ENCODE assay signal across 8 mouse cellular contexts in the genomic region with DNA sequence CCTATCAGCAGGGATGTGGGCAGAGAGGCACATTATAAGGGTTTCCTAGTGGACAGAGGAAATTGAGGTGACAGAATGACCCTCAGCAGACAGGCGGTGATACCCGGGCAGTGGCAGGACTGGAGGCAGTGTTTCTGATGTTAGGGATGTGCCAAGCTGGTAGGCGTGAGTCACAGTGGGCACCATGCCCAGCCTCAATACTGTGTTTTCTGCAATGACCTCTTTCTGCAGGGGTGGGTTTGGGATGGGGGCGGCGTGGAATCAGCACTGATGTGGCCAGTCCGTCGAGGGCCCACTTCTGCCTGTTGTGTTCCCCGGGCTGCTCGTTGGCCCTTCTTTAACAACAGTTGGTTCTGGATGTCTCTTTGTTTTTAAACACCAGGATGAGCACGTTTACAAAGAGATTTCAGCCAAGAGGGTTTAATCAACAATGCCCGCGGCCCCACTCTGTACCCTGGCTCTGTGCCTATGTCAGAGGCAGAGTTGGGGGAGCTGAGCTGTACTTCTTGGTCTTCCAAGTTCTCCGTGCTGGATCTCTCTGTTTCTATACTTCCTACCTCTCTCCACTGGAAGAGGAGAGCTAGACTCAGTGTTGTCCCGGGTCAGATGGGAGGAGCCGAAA. TPM values are rescaled to one million over a fixed set of nuclear protein-coding genes. Genes with fewer than 3 reads are reported as not detected.
DNase-seq lines count a peak whose midpoint lies in the region; ATAC-seq and TF ChIP-seq lines count a peak whose summit lies in the region.

No protein-coding gene starts in this region.

- peak; percentile 38 for DNase-seq in cerebellum, adult 11-12 months
- no peak for DNase-seq in cerebellum, adult 9-10 months
- DNase-seq in spleen, adult 2 months (ENCODE audit: low read depth in 1 of 2, low spot score in 2 of 2): no peak
- DNase-seq in spleen, postnatal 14 days (ENCODE audit: low spot score in 2 of 2): no peak
- peak; percentile 45 for DNase-seq in midbrain, embryonic 14.5 days
- no peak for DNase-seq in embryo, embryonic 11 days

- peak overlapping the region; percentile 90 for H3K9ac ChIP-seq in heart, embryonic 11.5 days (ENCODE audit: low read depth, low read length)
- H3K9ac ChIP-seq in limb, embryonic 13.5 days: peak overlapping the region; percentile 86
- no peak overlapping the region for H3K9ac ChIP-seq in midbrain, embryonic 14.5 days (replicated peaks; ENCODE audit: low read length)

- no peak for TF ChIP-seq POLR2A in spleen, adult 2 months (IDR thresholded peaks at IDR 0.05; ENCODE audit: low read depth, low read length)

- H3K4me2 ChIP-seq in heart, embryonic 11.5 days: peak overlapping the region; percentile 87
- H3K4me2 ChIP-seq in limb, embryonic 13.5 days (replicated peaks): peak overlapping the region; percentile 85
- peak overlapping the region; percentile 21 for H3K4me2 ChIP-seq in midbrain, embryonic 14.5 days (ENCODE audit: low read length)

- H3K4me1 ChIP-seq in spleen, adult 2 months (ENCODE audit: control insufficient read depth, insufficient read depth, insufficient read length): peaks cover 8% of the 10 kb centered on the region
- peaks cover 79% of the 10 kb centered on the region for H3K4me1 ChIP-seq in heart, embryonic 11.5 days (ENCODE audit: control insufficient read depth, insufficient read depth, low read length)
- peaks cover 71% of the 10 kb centered on the region for H3K4me1 ChIP-seq in limb, embryonic 13.5 days
- H3K4me1 ChIP-seq in midbrain, embryonic 14.5 days (ENCODE audit: control insufficient read depth, insufficient read depth, low read length): peaks cover 19% of the 10 kb centered on the region

- ATAC-seq in heart, embryonic 11.5 days (replicated peaks; ENCODE audit: insufficient number of reproducible peaks, low FRiP score, low TSS enrichment): no peak
- ATAC-seq in limb, embryonic 13.5 days (ENCODE audit: low FRiP score, low read depth): no peak
- no peak for ATAC-seq in midbrain, embryonic 14.5 days (ENCODE audit: low FRiP score, low TSS enrichment)

- H3K27ac ChIP-seq in spleen, adult 2 months (ENCODE audit: insufficient read depth, low read length): peak overlapping the region; percentile 37; the same call in 1 of the 2 replicates
- H3K27ac ChIP-seq in heart, embryonic 11.5 days (ENCODE audit: low read depth, low read length): peak overlapping the region; percentile 92
- peak overlapping the region; percentile 61; the same call in 1 of the 2 replicates for H3K27ac ChIP-seq in limb, embryonic 13.5 days
- no peak overlapping the region for H3K27ac ChIP-seq in midbrain, embryonic 14.5 days (replicated peaks; ENCODE audit: low read depth, low read length)

- H3K9me3 ChIP-seq in heart, embryonic 11.5 days (replicated peaks; ENCODE audit: control insufficient read depth, low read length): no peaks in the 10 kb centered on the region
- H3K9me3 ChIP-seq in limb, embryonic 13.5 days: no peaks in the 10 kb centered on the region
- H3K9me3 ChIP-seq in midbrain, embryonic 14.5 days (ENCODE audit: control insufficient read depth, low read length): no peaks in the 10 kb centered on the region

- TF ChIP-seq CTCF in spleen, adult 2 months (IDR thresholded peaks at IDR 0.05; ENCODE audit: extremely low read depth, insufficient read depth, insufficient read length, insufficient replicate concordance): no peak

- no peaks in the 10 kb centered on the region; the same call in 1 of the 2 replicates for H3K36me3 ChIP-seq in spleen, adult 2 months (ENCODE audit: control insufficient read depth, insufficient read depth, low read length)
- peaks cover 11% of the 10 kb centered on the region for H3K36me3 ChIP-seq in heart, embryonic 11.5 days (ENCODE audit: control insufficient read depth, insufficient read depth, low read length)
- peaks cover 30% of the 10 kb centered on the region for H3K36me3 ChIP-seq in limb, embryonic 13.5 days
- H3K36me3 ChIP-seq in midbrain, embryonic 14.5 days (ENCODE audit: control insufficient read depth, insufficient read depth, low read length): no peaks in the 10 kb centered on the region

- 41% methylated on average over 15 of the region's 15 CpGs for WGBS in spleen, adult 2 months
- 31% methylated on average over 15 of the region's 15 CpGs for WGBS in heart, embryonic 11.5 days (ENCODE audit: insufficient replicate concordance)
- 66% methylated on average over 15 of the region's 15 CpGs for WGBS in limb, embryonic 13.5 days
- 62% methylated on average over 15 of the region's 15 CpGs for WGBS in midbrain, embryonic 14.5 days

- H3K4me3 ChIP-seq in spleen, adult 2 months (ENCODE audit: extremely low read depth, insufficient read depth, insufficient read length): peak overlapping the region; percentile 50
- H3K4me3 ChIP-seq in heart, embryonic 11.5 days (ENCODE audit: low read depth, low read length): peak overlapping the region; percentile 95
- H3K4me3 ChIP-seq in limb, embryonic 13.5 days: peak overlapping the region; percentile 71
- H3K4me3 ChIP-seq in midbrain, embryonic 14.5 days (replicated peaks; ENCODE audit: low read depth, low read length): no peak overlapping the region

- peaks cover 9% of the 10 kb centered on the region for H3K27me3 ChIP-seq in spleen, adult 2 months (ENCODE audit: control insufficient read depth, insufficient read depth, low read length)
- H3K27me3 ChIP-seq in heart, embryonic 11.5 days (ENCODE audit: control insufficient read depth, insufficient read depth, low read length): no peaks in the 10 kb centered on the region
- H3K27me3 ChIP-seq in limb, embryonic 13.5 days: peaks cover 20% of the 10 kb centered on the region
- peaks cover 30% of the 10 kb centered on the region; the same call in 1 of the 2 replicates for H3K27me3 ChIP-seq in midbrain, embryonic 14.5 days (ENCODE audit: control insufficient read depth, insufficient read depth, low read length)

RNA-seq across cellular contexts. Expression of a gene that starts 25.8 kb away (rescaled TPM):
- 39.7 and 50.2 TPM in 2 replicates for polyA plus RNA-seq in spleen, adult 2 months (2012; rRNA removed)
- polyA plus RNA-seq in heart, embryonic 11.5 days (2014; fragmentation: Nextera tagmentation; extraction: Ambion mirVana): 6.7 and 8.3 TPM in 2 replicates
- polyA plus RNA-seq in limb, embryonic 13.5 days (2015; fragmentation: Nextera tagmentation; extraction: Ambion mirVana): 6.7 and 7.2 TPM in 2 replicates
- 7.8 and 13.1 TPM in 2 replicates for polyA plus RNA-seq in midbrain, embryonic 14.5 days (2014; fragmentation: Nextera tagmentation; extraction: Ambion mirVana)

RNA-seq across cellular contexts. Expression of a gene that starts 59.0 kb away (rescaled TPM):
- not detected in 2 replicates for polyA plus RNA-seq in spleen, adult 2 months (2012; rRNA removed)
- polyA plus RNA-seq in heart, embryonic 11.5 days (2014; fragmentation: Nextera tagmentation; extraction: Ambion mirVana): 0.11 TPM in 1 of 2 replicates, not detected in the other
- polyA plus RNA-seq in limb, embryonic 13.5 days (2015; fragmentation: Nextera tagmentation; extraction: Ambion mirVana): 1.1 and 1.5 TPM in 2 replicates
- polyA plus RNA-seq in midbrain, embryonic 14.5 days (2014; fragmentation: Nextera tagmentation; extraction: Ambion mirVana): 0.51 TPM in 1 of 2 replicates, not detected in the other

Comparison
In these comparisons a context has a peak if more than half of its experiments do, and no peak if none do; other contexts are left out.
1. DNase-seq: peak in cerebellum, adult 11-12 months (single experiment) and midbrain, embryonic 14.5 days (single experiment); none in cerebellum, adult 9-10 months (single experiment), spleen, adult 2 months (0 of 2), spleen, postnatal 14 days (0 of 2) and embryo, embryonic 11 days (single experiment).
2. H3K4me2 ChIP-seq: peak in every context shown above with its lines; median percentile 87 in heart, embryonic 11.5 days; 85 in limb, embryonic 13.5 days; 21 in midbrain, embryonic 14.5 days.